Mouse (Mus musculus): ENCODE results near the gene Slfn5. TPM values are rescaled to one million over a fixed set of nuclear protein-coding genes. Genes with fewer than 3 reads are reported as not detected.
"Not testable (repeated sequence)": the region's sequence is repeated elsewhere in the genome, so short reads cannot be mapped to it uniquely, and the experiment has no call there.

Gene Slfn5
- total RNA-seq, 1 experiment from 2014 or later, result 25.2 TPM

DNA sequence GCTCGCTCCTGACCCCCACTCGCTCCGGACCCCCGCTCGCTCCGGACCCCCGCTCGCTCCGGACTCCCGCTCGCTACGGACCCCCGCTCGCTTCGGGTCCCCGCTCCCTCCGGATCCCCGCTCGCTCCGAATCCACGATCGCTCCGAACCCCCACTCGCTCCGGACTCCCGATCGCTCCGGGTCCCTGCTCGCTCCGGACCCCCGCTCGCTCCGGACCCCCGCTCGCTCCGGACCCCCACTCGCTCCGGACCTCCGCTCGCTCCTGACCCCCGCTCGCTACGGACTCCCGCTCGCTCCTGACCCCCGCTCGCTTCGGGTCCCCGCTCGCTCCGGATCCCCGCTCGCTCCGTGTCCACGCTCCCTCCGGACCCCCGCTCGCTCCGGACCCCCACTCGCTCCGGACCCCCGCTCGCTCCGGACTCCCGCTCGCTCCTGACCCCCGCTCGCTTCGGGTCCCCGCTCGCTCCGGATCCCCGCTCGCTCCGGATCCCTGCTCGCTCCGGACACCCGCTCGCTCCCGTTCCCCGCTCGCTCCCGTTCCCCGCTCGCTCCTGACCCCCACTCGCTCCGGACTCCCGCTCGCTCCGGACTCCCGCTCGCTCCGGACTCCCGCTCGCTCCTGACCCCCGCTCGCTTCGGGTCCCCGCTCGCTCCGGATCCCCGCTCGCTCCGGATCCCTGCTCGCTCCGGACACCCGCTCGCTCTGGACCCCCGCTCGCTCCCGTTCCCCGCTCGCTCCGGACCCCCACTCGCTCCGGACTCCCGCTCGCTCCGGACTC is 19.3 kb upstream of the Slfn5 start:
- not testable (repeated sequence) for ATAC-seq (replicated peaks; ENCODE audit: insufficient number of reproducible peaks, low FRiP score, low TSS enrichment, poor library complexity, severe bottlenecking)

DNA sequence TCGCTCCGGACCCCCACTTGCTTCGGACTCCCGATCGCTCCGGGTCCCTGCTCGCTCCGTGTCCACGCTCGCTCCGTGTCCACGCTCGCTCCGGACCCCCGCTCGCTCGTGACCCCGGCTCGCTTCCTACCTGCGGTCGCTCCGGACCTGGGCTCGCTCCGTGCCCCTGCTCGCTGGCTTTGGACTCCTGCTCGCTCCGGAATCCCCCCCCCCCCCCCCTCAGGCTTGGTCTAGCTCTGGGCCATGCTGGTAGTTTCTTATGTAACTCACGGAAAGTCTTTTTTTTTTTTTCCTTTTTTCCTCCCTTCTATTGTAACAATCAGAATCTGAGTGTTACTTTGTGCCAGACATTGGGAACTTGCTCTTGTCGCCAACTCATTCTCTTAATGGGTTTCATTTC is 18.0 kb upstream of the Slfn5 start:
- ATAC-seq (replicated peaks; ENCODE audit: insufficient number of reproducible peaks, low FRiP score, low TSS enrichment, poor library complexity, severe bottlenecking), result no peak

DNA sequence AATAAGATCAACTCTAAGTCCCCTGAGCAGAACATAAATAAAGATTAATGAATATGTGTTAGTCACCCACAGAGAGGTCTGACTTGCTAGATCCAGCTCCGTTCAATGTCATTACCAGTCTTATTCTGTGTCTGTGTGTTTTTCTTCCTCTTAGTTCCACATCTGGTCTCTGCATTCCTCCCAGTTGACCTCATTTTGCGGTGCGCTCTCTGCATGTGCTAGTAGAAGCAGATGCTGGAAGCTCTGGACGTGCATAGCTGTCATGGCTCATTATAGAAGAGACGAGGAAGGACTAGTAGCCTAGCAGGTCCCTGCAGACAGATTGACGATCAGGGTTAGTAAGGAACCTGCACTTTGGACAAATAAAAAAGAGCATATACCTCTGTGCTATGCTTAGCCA is 7.8 kb upstream of the Slfn5 start:
- no peak for ATAC-seq (replicated peaks; ENCODE audit: insufficient number of reproducible peaks, low FRiP score, low TSS enrichment, poor library complexity, severe bottlenecking)

DNA sequence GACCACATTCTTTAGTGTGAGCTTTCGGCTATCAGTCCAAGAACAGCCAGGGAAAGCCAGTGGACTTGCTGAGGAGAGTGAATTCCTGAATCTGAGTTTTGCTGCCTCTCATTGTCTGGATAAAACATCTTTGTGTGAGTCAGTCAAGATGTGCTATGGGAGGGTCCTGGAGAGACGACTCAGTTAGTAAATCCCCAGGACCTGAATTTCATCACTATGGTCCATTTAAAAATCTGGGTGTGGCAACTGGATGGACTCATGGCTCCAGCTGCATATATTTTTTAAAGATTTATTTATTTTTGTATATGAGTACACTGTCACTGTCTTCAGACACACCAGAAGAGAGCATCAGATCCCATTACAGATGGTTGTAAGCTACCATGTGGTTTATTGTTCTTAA is 5.5 kb upstream of the Slfn5 start:
- no peak for ATAC-seq (replicated peaks; ENCODE audit: insufficient number of reproducible peaks, low FRiP score, low TSS enrichment, poor library complexity, severe bottlenecking)

DNA sequence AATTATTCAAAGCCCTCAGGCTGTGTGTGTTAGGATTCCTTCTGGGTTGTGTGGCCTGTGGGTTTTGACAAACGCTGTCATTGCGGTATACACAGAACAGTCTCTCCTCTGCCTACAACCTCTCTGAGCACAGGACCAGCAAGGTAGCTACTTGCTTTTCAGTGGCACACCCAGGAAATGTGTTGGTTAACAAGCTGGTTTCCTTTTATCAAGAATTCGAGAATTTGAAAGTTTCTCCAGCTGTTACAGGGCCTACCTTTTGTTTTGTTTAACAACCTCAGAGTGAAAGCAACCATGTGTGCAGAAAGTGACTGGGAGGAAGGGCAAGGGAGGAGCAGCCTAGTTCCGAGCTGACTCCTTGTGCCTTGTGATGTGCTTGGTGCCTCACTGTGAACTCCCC is 3.7 kb upstream of the Slfn5 start:
- ATAC-seq (replicated peaks; ENCODE audit: insufficient number of reproducible peaks, low FRiP score, low TSS enrichment, poor library complexity, severe bottlenecking), result no peak

DNA sequence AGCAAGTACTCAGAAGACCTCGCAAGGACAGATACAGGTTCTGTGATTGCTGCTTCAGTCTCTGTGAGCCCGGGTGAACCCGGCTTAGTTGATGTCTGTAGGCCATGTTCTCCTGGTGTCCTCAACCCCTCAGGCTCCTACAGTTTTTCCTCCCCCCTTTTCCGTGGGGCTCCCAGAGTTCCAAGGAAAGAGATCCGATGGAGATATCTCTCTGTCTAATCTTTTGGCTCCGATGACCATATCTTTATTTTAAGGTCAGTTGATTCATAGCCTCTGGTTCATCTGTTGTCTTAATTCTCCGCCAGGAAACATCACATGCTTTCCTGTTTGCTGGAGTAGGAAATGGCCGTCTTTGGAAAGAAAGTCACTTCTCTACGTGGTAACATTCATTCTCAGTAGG is 2.1 kb upstream of the Slfn5 start:
- ATAC-seq (replicated peaks; ENCODE audit: insufficient number of reproducible peaks, low FRiP score, low TSS enrichment, poor library complexity, severe bottlenecking), result no peak

DNA sequence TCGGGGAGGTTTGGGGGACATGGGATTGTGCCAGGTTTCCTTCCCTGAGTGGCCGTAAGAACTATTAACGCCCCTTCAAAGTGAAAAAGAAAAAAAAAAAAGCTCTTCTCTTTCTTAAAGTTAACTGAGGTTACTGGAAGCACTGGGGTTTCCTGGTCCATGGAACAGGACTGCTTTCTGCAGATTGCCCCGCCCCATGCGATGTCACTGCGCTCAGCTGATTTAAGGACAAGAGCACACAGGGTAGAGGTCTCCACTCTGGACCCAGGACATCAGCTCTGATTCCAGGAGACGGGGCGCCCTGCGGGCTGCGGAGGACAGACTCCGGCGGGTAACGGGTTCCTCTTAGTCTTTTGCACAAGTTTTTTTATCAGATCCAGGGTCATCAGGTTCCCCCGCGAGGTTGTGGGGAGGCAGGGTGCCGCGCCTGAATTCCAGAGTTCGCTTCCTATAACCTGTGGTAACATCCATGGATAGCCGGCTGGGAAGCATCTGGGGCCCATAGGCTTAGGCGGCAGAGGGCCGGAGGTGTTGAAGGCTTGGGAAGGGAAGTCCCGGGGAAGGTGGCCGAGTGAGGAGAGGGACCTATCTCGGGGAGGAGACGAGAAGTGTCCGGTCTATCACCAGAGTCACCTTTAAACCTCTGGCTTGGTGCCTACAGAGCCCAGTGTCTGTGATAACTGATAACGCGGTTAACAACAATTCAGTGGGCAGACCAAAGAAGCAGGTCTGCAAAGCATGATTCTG is 889 bp downstream of the Slfn5 start:
- ATAC-seq (replicated peaks; ENCODE audit: insufficient number of reproducible peaks, low FRiP score, low TSS enrichment, poor library complexity, severe bottlenecking), result peak; percentile 30; the same call in 1 of the 2 replicates

DNA sequence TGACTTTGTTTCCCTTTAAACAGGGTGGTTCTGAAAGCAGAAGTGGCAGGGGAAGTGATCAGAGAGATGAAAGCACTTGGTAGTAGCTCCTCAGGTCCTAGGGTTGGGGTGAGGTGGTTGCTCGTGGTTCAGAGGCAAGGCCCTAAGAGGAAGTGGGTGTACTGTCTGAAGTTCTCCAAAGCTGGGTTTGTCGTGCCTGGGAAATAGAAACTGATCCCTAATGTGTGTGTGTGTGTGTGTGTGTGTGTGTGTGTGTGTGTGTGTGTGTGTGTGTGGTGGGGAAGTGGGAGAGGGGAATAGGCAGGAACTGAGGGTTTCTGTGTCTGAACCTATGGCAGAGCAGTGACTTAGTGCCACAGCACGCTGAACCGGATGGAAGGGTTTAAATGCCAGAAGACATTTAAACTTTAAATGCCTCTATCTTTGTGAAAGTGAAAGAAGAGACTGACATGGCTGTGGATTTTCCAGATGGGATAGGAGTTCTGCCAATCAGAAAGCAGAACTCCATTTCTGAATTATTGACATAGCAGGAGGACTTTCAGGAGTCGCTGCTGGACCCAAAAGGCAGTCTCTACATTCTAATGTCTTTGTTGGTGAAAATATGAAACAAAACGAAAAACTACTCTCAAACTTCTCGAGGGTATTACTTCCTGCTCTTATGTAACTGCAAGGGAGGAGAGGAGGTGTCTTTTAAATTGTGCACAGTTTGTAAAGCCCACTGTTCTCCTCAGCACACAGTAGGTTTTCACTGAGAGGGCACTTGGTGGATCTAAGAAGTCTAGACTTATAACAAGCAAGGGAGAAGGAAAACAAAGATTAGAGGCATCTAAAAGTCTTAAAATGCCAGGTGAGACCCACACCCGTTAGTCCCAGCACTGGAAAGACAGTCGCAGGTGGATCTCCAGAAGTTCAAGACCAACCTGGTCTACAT is 1.7 kb downstream of the Slfn5 start:
- ATAC-seq (replicated peaks; ENCODE audit: insufficient number of reproducible peaks, low FRiP score, low TSS enrichment, poor library complexity, severe bottlenecking), result peak; percentile 92

DNA sequence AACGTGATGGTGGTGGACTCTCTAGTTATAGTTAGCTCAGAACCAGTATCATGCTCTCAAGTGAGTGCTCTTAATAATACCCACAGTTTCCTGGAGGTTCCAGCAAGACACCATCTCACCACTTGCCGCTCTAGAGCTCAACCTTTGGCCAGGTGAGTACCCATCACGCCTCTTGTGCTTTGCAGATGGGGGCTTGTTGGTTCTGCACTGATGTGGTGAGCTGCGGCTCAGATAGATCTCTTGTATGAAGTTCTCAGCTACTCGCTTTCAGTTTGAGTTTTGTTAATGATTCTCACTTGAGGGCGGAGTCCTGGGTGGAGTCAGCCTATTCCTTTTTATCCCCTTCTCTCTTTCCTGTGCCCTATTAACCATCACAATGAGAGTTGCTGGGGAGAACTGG is 3.5 kb downstream of the Slfn5 start:
- ATAC-seq (replicated peaks; ENCODE audit: insufficient number of reproducible peaks, low FRiP score, low TSS enrichment, poor library complexity, severe bottlenecking), result no peak

DNA sequence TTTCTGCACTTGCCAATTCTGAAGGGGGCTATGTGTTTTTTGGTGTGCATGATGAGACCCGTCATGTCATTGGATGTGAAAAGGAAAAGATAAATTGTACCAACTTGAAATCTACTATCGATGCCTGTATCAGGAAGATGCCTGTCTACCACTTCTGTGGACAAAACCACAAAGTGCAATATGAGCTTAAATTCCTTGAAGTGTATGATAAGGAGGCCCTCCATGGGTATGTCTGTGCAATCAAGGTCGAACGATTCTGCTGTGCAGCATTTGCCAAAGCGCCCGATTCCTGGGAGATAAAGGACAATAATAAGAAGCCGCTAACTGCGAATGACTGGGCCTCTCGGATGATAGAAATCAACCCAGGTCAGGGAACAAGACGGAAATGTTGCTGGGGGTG is 5.8 kb downstream of the Slfn5 start:
- no peak for ATAC-seq (replicated peaks; ENCODE audit: insufficient number of reproducible peaks, low FRiP score, low TSS enrichment, poor library complexity, severe bottlenecking)

DNA sequence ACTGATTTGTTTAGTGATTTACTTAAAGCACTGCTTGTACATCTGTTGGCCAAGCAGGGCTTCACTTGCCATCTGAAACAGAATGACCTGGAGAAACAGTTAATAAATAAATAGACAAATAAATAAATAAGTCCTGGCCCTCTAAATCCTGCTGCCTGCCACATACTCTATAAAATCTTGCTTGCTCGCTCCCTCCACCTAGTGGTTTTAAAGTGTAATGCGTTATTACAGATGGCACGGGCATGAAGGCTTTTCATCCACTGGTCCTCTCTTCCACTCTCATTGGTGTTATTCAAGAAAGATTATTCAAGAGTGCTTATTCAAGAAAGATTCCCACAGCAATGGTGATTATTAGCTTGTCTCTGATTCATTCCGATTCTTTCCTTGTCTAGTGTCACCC is 8.5 kb downstream of the Slfn5 start:
- ATAC-seq (replicated peaks; ENCODE audit: insufficient number of reproducible peaks, low FRiP score, low TSS enrichment, poor library complexity, severe bottlenecking), result peak; percentile 73; the same call in 1 of the 2 replicates

DNA sequence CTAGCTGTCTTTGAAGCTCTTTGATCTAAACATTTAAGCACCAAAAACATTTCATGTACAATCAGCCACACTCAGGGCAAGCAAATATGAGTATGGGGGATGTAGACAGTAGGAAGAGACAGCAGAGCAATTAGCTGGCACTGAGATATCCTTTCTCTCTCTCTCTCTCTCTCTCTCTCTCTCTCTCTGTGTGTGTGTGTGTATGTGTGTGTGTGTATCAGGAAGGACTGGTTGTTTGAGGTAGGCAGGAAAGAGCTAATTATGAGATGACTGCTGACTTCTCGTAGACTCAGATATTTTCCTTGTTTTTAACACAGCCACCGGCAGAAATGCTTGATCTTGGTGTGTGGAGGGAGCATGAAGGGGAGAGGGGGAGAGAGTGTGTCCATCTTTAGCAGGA is 10.6 kb downstream of the Slfn5 start:
- no peak for ATAC-seq (replicated peaks; ENCODE audit: insufficient number of reproducible peaks, low FRiP score, low TSS enrichment, poor library complexity, severe bottlenecking)

DNA sequence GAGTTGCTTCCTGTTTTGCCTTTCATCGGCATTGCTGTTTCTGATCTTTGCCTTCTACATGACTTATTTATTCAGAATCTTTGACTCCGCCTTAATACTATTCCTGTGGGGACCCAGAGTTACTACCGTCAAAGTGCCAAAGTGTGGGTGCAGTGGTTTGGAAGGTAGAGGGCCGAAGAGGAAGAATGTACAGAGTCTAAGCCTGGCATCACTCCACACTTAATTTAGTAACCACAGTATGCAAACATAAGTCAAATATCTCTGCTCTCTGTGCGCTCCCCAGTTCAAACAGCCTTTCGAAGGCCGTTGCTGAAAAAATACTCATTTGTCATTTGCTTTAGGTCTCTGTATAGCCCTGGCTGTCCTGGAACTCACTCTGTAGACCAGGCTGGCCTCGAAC is 11.1 kb downstream of the Slfn5 start:
- no peak for ATAC-seq (replicated peaks; ENCODE audit: insufficient number of reproducible peaks, low FRiP score, low TSS enrichment, poor library complexity, severe bottlenecking)

DNA sequence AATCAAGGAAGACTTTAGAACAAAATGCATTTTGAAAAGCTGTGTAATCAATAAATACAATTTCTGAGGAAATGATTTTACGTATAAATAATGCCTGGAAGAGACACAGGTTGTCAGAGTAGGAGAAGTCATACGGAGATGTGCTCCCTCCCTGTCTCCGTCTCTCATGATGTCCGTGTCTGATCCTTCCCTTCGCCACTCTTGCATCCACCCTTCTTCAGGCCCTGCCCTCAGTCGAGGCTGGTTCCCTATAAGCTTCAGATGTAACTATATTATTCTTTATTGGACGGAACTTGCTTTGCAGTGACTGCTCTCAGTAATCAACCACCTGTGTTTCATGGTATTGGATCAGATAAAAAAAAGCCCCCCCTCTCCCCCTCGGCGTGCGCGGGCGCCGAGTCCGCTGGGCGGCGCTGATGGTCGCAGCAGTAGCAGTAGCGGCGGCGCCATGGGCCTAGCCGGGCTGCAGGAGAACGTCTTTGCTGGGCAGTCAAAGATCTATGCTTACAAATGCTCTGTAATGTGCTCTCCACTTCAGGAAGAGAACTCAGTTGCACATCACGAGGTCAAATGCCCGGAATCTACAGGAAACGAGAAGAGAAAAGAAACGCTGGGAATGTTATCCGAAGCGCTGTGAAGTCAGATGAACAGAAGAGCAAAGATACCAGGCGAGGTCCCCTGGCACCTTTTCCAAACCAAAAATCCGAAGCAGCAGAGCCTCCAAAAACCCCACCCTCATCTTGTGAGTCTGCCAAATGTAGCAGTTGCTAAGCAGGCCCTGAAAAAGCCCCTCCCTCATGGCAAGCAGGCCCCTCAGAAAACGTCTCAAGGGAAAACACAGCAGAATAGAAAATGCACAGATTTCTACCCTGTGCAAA is 19.8 kb downstream of the Slfn5 start:
- ATAC-seq (replicated peaks; ENCODE audit: insufficient number of reproducible peaks, low FRiP score, low TSS enrichment, poor library complexity, severe bottlenecking), result no peak

DNA sequence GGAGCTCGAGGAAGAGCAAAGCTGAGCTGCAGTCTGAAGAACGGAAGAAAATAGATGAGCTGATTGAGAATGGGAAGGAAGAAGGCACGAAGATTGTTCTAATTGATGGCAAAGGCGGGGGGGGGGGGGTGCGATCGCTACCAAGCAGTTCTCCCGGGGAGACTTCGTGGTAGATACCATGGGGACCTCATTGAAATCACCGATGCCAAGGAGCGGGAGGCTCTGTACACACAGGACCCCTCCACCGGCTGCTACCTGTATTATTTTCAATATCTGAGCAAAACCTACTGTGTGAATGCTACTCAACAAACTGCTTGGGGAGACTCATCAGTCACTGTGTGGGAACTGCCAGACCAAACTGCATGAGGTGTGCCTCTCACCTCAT is 20.4 kb downstream of the Slfn5 start:
- ATAC-seq (replicated peaks; ENCODE audit: insufficient number of reproducible peaks, low FRiP score, low TSS enrichment, poor library complexity, severe bottlenecking), result no peak

DNA sequence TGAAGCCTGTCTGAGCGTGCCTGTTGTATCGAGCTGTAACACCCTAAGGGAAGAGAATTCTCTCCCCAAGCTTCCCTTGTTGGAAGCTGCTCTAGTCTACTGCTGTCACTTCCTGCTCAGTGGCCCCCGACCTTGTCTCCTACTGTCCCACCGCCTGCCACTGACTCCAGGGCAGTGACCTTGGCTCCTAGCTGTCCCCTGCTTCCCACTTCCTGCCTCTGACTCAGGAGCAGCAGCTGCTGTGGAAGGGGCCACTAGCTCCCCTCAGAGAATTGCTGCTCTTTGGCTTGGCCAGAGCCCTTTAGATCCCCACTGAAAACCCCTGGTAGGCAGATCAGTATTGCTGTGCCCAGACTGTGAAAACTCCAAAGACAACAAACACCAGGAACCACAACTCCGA is 22.8 kb downstream of the Slfn5 start:
- no peak for ATAC-seq (replicated peaks; ENCODE audit: insufficient number of reproducible peaks, low FRiP score, low TSS enrichment, poor library complexity, severe bottlenecking)

DNA sequence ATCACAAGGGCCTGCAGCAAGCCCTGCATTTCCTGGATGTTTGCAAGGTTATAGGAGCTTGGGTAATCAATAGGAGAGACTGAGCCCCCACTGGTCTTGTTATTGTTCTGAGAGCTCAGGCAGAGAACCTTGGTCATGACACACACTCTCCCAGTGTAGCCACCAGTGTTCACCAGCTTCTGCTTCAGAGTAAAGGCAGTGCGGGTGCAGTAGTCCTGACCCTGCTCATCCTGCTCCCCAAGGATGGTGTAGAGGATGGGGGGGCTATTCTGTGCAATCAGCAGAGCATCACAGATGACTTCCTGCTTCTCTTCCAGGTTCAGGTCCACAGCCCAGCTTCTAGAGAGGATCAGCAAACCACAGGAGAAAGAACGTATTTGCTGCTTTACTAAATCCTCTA is 31.3 kb downstream of the Slfn5 start:
- ATAC-seq (replicated peaks; ENCODE audit: insufficient number of reproducible peaks, low FRiP score, low TSS enrichment, poor library complexity, severe bottlenecking), result not testable (repeated sequence)

DNA sequence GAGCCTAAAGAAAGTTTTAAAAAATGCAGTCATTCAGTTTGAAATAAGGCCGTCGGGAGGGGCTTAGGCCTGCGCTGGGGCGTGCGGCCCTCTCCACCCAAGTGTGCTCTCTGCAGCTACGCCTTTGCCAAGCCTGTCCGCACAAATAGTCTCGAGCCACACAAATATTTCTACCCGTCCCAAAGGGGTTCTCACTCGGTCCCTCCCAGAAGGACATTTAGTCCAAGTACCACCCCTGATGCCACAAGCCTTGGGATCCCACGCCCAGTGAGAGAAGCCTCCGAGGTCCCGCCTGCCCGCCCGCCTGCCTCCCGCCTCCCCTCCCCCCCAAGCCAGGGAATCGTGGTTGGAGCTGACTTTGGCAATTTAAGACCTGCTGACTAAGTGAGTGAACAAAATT is 32.0 kb downstream of the Slfn5 start:
- no peak for ATAC-seq (replicated peaks; ENCODE audit: insufficient number of reproducible peaks, low FRiP score, low TSS enrichment, poor library complexity, severe bottlenecking)

All from monocyte, adult 5-6 weeks (primary cell).